Mouse (Mus musculus) mouse embryonic stem cell (cell line): ENCODE results near the gene Ces3a.

Source experiments
- in situ Hi-C, 2 experiments: fragments of 300-500 bp; cut with MboI; formaldehyde crosslinking; loops; 1 replicate in 1 of 2; 3 replicates in 1 of 2; pipeline ENCODE4 v1.14.3; 2019 to 2020; ENCODE audit warnings: low sequenced_read_pairs in 2 of 2, low pct_unique_long_range_greater_than_20kb in 1 of 2, mixed read lengths in 1 of 2; ENCODE audit not compliant: unreplicated experiment in 1 of 2

The Ces3a gene

GRCm38 (mm10) chr8:105048371-105048854, at the start of gene Ces3a:
TSS of gene Ces3a (plus strand) at chr8:105048601.
- in situ Hi-C loops: no loop called here

- in situ Hi-C loops: no loop called here
Observed at GRCm38 (mm10) chr8:104999183-104999582, 49.2 kb upstream of the Ces3a start.

- in situ Hi-C loops: no loop called here
Observed at GRCm38 (mm10) chr8:105000586-105000985, 47.8 kb upstream of the Ces3a start, which contains the start of gene Ces2h. TSS of gene Ces2h (plus strand) at chr8:105000853.

GRCm38 (mm10) chr8:105010000-105010399, 38.4 kb upstream of the Ces3a start:
- in situ Hi-C loops: loop anchor here in 1 of 2 experiments (10.0 kb wide), 1 partner anchor 165 kb away; the partner anchor contains the start of gene Ces2c

GRCm38 (mm10) chr8:105011136-105011535, 37.3 kb upstream of the Ces3a start:
- in situ Hi-C loops: loop anchor here in 1 of 2 experiments (10.0 kb wide), 1 partner anchor 166 kb away; the partner anchor contains the start of gene Ces2c

- in situ Hi-C loops: loop anchor here in 1 of 2 experiments (10.0 kb wide), 1 partner anchor 170 kb away; the partner anchor contains the start of gene Ces2c
Observed at GRCm38 (mm10) chr8:105014391-105014790, 34.0 kb upstream of the Ces3a start.

- in situ Hi-C loops: no loop called here
Observed at GRCm38 (mm10) chr8:105021954-105022353, 26.4 kb upstream of the Ces3a start.

- in situ Hi-C loops: no loop called here
Observed at GRCm38 (mm10) chr8:105023087-105023486, 25.3 kb upstream of the Ces3a start.

GRCm38 (mm10) chr8:105025050-105025449, 23.4 kb upstream of the Ces3a start:
- in situ Hi-C loops: no loop called here

GRCm38 (mm10) chr8:105043510-105043909, 4.9 kb upstream of the Ces3a start:
- in situ Hi-C loops: no loop called here

- in situ Hi-C loops: no loop called here
Observed at GRCm38 (mm10) chr8:105045824-105046401, 2.5 kb upstream of the Ces3a start.

GRCm38 (mm10) chr8:105056211-105056610, 7.8 kb downstream of the Ces3a start:
- in situ Hi-C loops: no loop called here

GRCm38 (mm10) chr8:105060056-105060455, 11.7 kb downstream of the Ces3a start:
- in situ Hi-C loops: loop anchor here in 1 of 2 experiments (10.0 kb wide), 1 partner anchor 225 kb away; the partner anchor contains the start of gene 4931428F04Rik

GRCm38 (mm10) chr8:105066761-105067160, 18.4 kb downstream of the Ces3a start:
- in situ Hi-C loops: loop anchor here in 1 of 2 experiments (10.0 kb wide), 1 partner anchor 218 kb away; the partner anchor contains the start of gene 4931428F04Rik

- in situ Hi-C loops: loop anchor here in 1 of 2 experiments (10.0 kb wide), 1 partner anchor 217 kb away; the partner anchor contains the start of gene 4931428F04Rik
Observed at GRCm38 (mm10) chr8:105067905-105068304, 19.5 kb downstream of the Ces3a start.

- in situ Hi-C loops: loop anchor here in 1 of 2 experiments (10.0 kb wide), 1 partner anchor 216 kb away; the partner anchor contains the start of gene 4931428F04Rik
Observed at GRCm38 (mm10) chr8:105068971-105069370, 20.6 kb downstream of the Ces3a start.

- in situ Hi-C loops: no loop called here
Observed at GRCm38 (mm10) chr8:105076601-105077000, 28.2 kb downstream of the Ces3a start.

- in situ Hi-C loops: no loop called here
Observed at GRCm38 (mm10) chr8:105077071-105077470, 28.7 kb downstream of the Ces3a start.

- in situ Hi-C loops: no loop called here
Observed at GRCm38 (mm10) chr8:105078591-105078990, 30.2 kb downstream of the Ces3a start.
